Mouse (Mus musculus): Measurements from ENCODE around the gene Akap1. TPM values are rescaled to one million over a fixed set of nuclear protein-coding genes. Genes with fewer than 3 reads are reported as not detected.

Akap1 gene
- total and polyA plus RNA-seq, 2 experiments from 2014 or later: 28.6 to 53.2 TPM

GRCm38 (mm10) chr11:88857311-88858005, 6.9 kb downstream of the Akap1 start:
- Histone ChIP-seq H3K9me3 (ENCODE audit: low read length) (no peaks in the 10 kb centered on the region), H3K4me3 (ENCODE audit: low read depth, low read length) (no peak overlapping the region), H3K27me3 (ENCODE audit: insufficient read depth, low read length) (no peaks in the 10 kb centered on the region), H3K4me2 (ENCODE audit: low read depth) (no peak overlapping the region), H3K4me1 (ENCODE audit: insufficient read depth) (peaks cover 3% of the 10 kb centered on the region; the same call in 1 of the 2 replicates), H3K9ac (no peak overlapping the region), H3K27ac (ENCODE audit: low read depth, low read length) (no peak overlapping the region), H3K36me3 (ENCODE audit: insufficient read depth) (no peaks in the 10 kb centered on the region)
- no peak for ATAC-seq
- WGBS: 56% methylated on average over 3 of the region's 3 CpGs
- TF ChIP-seq CTCF (IDR thresholded peaks at IDR 0.05; ENCODE audit: low read depth): no peak
- DNase-seq: no peak

DNA sequence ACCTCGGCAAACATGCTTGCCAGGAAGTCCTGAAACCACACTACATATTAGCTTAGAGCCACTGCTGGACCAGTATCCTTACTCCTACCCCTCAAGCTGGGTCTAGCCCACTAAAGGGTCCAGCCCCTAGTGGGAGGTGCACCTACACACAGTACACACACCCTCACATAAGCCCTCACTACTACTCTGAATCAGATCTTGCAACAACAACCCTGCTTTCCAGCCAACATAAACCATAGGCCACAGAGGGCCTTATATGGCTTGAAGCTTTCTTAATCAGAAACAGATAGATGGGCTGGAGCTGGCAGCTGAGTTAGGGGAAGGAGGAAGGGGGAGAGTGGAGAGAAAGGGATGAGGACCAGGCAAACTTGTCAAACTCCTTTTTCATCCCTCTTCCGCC, 8.0 kb downstream of the Akap1 start:
- no peaks in the 10 kb centered on the region; the same call in 1 of the 2 replicates for H3K4me1 ChIP-seq (ENCODE audit: insufficient read depth)
- DNase-seq (no peak), ATAC-seq (no peak)
- no peaks in the 10 kb centered on the region for H3K9me3 ChIP-seq (ENCODE audit: low read length)
- no peaks in the 10 kb centered on the region for H3K27me3 ChIP-seq (ENCODE audit: insufficient read depth, low read length)
- no peak overlapping the region for H3K9ac ChIP-seq
- H3K4me2 ChIP-seq (ENCODE audit: low read depth): no peak overlapping the region
- H3K36me3 ChIP-seq (ENCODE audit: insufficient read depth): no peaks in the 10 kb centered on the region
- no peak overlapping the region for H3K4me3 ChIP-seq (ENCODE audit: low read depth, low read length)
- no peak for TF ChIP-seq CTCF (IDR thresholded peaks at IDR 0.05; ENCODE audit: low read depth)
- 79% methylated on average over 2 of the region's 2 CpGs for WGBS
- H3K27ac ChIP-seq (ENCODE audit: low read depth, low read length): no peak overlapping the region

- no peaks in the 10 kb centered on the region for H3K27me3 ChIP-seq (ENCODE audit: insufficient read depth, low read length)
- H3K4me1 ChIP-seq (ENCODE audit: insufficient read depth): no peaks in the 10 kb centered on the region
- ATAC-seq: no peak
- no peak overlapping the region for H3K4me3 ChIP-seq (ENCODE audit: low read depth, low read length)
- no peaks in the 10 kb centered on the region for H3K36me3 ChIP-seq (ENCODE audit: insufficient read depth)
- no peak overlapping the region for H3K9ac ChIP-seq
- WGBS: 38% methylated on average over 4 of the region's 4 CpGs
- H3K9me3 ChIP-seq (ENCODE audit: low read length): no peaks in the 10 kb centered on the region
- TF ChIP-seq CTCF (IDR thresholded peaks at IDR 0.05; ENCODE audit: low read depth): no peak
- H3K27ac ChIP-seq (ENCODE audit: low read depth, low read length): no peak overlapping the region
- no peak overlapping the region for H3K4me2 ChIP-seq (ENCODE audit: low read depth)
- no peak for DNase-seq
Observed at GRCm38 (mm10) chr11:88855795-88856194, 8.6 kb downstream of the Akap1 start.

- DNase-seq (no peak), ATAC-seq (no peak)
- Histone ChIP-seq H3K36me3 (ENCODE audit: insufficient read depth) (no peaks in the 10 kb centered on the region), H3K27ac (ENCODE audit: low read depth, low read length) (no peak overlapping the region), H3K4me1 (ENCODE audit: insufficient read depth) (peaks cover 7% of the 10 kb centered on the region; the same call in 1 of the 2 replicates), H3K4me2 (ENCODE audit: low read depth) (no peak overlapping the region), H3K4me3 (ENCODE audit: low read depth, low read length) (no peak overlapping the region), H3K9ac (no peak overlapping the region), H3K9me3 (ENCODE audit: low read length) (no peaks in the 10 kb centered on the region), H3K27me3 (ENCODE audit: insufficient read depth, low read length) (no peaks in the 10 kb centered on the region)
- TF ChIP-seq CTCF (IDR thresholded peaks at IDR 0.05; ENCODE audit: low read depth): no peak
- WGBS: 96% methylated on average over 2 of the region's 2 CpGs
Observed at GRCm38 (mm10) chr11:88853588-88853987, 10.8 kb downstream of the Akap1 start.

DNA sequence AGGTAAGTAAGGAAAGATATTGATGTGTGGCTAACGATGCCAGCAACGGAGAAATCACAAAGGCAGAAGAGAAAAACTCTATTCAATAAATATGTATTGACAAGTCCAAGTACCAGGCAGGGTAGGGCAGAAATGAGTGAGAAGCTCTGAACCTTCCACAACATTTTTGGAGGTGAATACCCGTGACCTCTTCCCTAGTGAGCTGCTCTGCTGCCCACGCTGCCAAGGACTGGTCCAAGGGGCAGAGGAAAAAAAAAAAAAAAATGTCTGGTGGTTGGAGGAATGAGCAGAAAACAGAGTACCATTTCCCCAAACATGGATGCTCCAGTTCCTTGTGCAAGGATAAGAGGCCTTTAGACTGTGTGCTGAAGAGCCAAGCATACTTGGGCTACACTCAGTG, 11.6 kb downstream of the Akap1 start:
- DNase-seq (no peak), ATAC-seq (no peak)
- no peaks in the 10 kb centered on the region for H3K27me3 ChIP-seq (ENCODE audit: insufficient read depth, low read length)
- no peak overlapping the region for H3K4me2 ChIP-seq (ENCODE audit: low read depth)
- no peak overlapping the region for H3K27ac ChIP-seq (ENCODE audit: low read depth, low read length)
- no peak for TF ChIP-seq CTCF (IDR thresholded peaks at IDR 0.05; ENCODE audit: low read depth)
- H3K4me1 ChIP-seq (ENCODE audit: insufficient read depth): peaks cover 7% of the 10 kb centered on the region; the same call in 1 of the 2 replicates
- no peaks in the 10 kb centered on the region for H3K9me3 ChIP-seq (ENCODE audit: low read length)
- H3K4me3 ChIP-seq (ENCODE audit: low read depth, low read length): no peak overlapping the region
- no peaks in the 10 kb centered on the region for H3K36me3 ChIP-seq (ENCODE audit: insufficient read depth)
- no peak overlapping the region for H3K9ac ChIP-seq
- WGBS: 85% methylated on average over 4 of the region's 4 CpGs

DNA sequence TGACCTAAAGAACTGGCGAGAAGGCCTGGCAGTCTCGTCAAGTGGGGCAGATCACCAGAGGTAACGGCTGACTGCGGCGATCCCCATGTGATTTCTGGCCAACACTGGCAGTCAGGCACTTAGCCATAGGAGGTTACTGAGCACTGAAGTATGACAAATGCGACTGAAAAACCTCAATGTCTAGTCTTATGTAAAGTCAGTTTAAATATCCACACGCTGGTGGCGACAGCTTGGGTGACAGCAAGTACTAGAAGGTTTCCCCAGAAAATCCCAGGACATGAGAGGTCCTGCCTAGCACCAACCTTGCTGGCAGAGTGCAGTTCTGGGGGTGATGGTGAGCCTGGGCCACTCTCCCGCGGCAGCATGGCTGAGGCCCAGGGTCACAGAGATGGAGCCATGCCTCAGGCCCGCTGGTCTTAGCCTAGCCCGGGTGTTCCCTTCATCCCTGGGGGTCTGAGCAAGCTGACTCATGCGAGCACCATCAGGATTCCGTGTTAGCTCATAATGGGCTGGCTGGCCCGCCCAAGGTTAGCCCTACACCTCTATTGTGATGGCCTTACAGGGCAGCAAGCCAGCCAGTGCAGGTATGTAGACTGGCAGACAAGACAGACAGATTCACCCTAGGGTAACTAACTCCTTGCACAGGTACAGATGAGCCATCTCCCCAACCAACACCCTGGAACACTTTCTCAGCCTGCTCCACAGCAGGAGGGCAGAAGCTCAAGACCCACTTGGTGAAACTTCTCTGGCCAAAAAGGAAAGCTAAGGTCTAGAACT, 13.1 kb downstream of the Akap1 start:
- H3K9ac ChIP-seq: no peak overlapping the region
- DNase-seq: no peak
- ATAC-seq: no peak
- peaks cover 7% of the 10 kb centered on the region; the same call in 1 of the 2 replicates for H3K4me1 ChIP-seq (ENCODE audit: insufficient read depth)
- H3K4me2 ChIP-seq (ENCODE audit: low read depth): no peak overlapping the region
- H3K36me3 ChIP-seq (ENCODE audit: insufficient read depth): no peaks in the 10 kb centered on the region
- 87% methylated on average over 15 of the region's 15 CpGs for WGBS
- no peaks in the 10 kb centered on the region for H3K9me3 ChIP-seq (ENCODE audit: low read length)
- no peak overlapping the region for H3K27ac ChIP-seq (ENCODE audit: low read depth, low read length)
- no peak overlapping the region for H3K4me3 ChIP-seq (ENCODE audit: low read depth, low read length)
- no peak for TF ChIP-seq CTCF (IDR thresholded peaks at IDR 0.05; ENCODE audit: low read depth)
- no peaks in the 10 kb centered on the region for H3K27me3 ChIP-seq (ENCODE audit: insufficient read depth, low read length)

DNA sequence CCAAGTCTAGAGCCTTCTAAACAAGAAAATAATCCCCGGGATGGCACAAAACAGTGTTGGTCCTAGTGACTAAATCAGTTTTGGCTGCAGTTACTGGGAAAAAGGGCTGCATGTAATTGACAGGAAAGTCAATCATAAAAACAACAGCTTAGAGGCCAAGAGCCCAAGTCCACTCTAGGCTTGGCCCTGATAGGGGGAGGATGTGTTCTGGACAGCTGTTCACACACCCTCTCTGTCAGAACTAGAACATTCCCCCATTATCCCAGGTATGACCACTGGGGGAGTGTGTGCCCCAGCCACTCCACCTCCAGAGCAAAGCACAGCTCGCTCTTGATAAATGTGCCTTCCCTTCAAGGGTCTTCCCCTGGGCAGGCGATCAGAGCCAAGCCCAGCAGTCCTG, 14.7 kb downstream of the Akap1 start:
- H3K36me3 ChIP-seq (ENCODE audit: insufficient read depth): peaks cover 12% of the 10 kb centered on the region
- peak; percentile 53 for TF ChIP-seq CTCF (IDR thresholded peaks at IDR 0.05; ENCODE audit: low read depth)
- H3K4me1 ChIP-seq (ENCODE audit: insufficient read depth): peaks cover 7% of the 10 kb centered on the region; the same call in 1 of the 2 replicates
- H3K4me3 ChIP-seq (ENCODE audit: low read depth, low read length): no peak overlapping the region
- H3K27me3 ChIP-seq (ENCODE audit: insufficient read depth, low read length): no peaks in the 10 kb centered on the region
- no peaks in the 10 kb centered on the region for H3K9me3 ChIP-seq (ENCODE audit: low read length)
- 58% methylated on average over 3 of the region's 3 CpGs for WGBS
- no peak overlapping the region for H3K9ac ChIP-seq
- ATAC-seq (no peak; the same call in 1 of the 2 replicates), DNase-seq (no peak)
- 0 out of 2 replicates have a peak overlapping the region, but pooled peaks have one; percentile 9 for H3K27ac ChIP-seq (ENCODE audit: low read depth, low read length)
- no peak overlapping the region for H3K4me2 ChIP-seq (ENCODE audit: low read depth)

Data from forebrain, postnatal 0 days (tissue).